Mouse (Mus musculus) kidney, adult 8-10 months (tissue): ENCODE results near the gene Ap5b1.

Experiments
- DNase-seq, 2 experiments: peaks; one replicate each; pipeline ENCODE4 v3.0.0; 2022

Gene Ap5b1

DNA sequence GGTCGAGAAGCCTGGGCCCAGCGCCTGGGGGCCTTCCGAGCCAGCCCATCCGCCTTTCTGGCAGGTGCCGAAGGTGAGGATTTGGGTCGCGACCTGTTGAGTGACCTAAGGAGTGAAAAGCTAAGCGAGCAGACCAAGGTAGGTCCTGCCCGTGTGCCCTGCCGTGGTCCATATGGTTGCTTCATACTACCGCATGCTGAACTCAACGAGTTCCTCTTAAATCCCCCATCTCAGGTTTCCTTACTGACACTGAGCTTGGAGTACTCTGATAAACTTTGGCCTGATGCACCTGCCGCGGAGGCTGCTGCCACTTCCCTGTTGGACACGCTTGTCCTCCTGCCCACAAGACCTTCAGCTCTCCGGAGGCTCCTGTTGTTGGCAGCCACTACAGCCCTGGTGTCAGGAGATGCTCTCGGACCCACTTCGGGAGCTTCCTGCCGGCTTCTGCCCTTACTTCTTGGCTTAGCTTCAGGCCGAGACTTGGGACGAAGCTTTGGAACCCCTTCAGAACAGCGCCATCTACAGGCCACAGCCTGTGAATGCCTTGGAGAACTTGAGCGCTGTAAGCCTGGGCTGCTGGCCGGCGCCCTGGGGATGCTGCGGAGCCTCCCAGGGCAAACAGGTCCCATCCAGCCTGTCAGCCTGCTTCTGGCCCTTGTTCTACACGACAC, 780 bp downstream of the Ap5b1 start:
- peak; percentile 78 to 83 for DNase-seq

DNA sequence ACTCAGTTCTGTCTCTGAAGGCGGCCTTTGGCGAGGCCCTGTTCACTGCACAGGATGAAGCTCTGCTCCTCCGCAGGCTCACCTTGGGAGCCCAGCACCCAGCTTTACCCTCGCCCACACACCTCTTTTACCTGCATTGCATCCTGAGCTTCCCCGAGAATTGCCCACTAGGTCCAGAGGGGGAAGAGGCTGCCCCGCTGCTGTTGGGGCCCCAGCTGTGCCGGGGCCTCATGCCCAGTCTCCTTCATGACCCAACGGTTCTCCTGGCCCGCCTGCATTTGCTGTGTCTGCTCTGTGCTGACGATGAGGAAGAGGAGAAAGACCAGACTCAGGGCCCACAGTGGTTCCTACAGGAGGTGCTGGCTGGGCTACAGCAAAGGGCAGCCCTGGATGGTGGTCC, 1.7 kb downstream of the Ap5b1 start:
- no peak for DNase-seq

GRCm38 (mm10) chr19:5570353-5571246, 2.8 kb downstream of the Ap5b1 start:
- no peak for DNase-seq

GRCm38 (mm10) chr19:5571831-5572230, 4.0 kb downstream of the Ap5b1 start:
- DNase-seq: no peak

DNA sequence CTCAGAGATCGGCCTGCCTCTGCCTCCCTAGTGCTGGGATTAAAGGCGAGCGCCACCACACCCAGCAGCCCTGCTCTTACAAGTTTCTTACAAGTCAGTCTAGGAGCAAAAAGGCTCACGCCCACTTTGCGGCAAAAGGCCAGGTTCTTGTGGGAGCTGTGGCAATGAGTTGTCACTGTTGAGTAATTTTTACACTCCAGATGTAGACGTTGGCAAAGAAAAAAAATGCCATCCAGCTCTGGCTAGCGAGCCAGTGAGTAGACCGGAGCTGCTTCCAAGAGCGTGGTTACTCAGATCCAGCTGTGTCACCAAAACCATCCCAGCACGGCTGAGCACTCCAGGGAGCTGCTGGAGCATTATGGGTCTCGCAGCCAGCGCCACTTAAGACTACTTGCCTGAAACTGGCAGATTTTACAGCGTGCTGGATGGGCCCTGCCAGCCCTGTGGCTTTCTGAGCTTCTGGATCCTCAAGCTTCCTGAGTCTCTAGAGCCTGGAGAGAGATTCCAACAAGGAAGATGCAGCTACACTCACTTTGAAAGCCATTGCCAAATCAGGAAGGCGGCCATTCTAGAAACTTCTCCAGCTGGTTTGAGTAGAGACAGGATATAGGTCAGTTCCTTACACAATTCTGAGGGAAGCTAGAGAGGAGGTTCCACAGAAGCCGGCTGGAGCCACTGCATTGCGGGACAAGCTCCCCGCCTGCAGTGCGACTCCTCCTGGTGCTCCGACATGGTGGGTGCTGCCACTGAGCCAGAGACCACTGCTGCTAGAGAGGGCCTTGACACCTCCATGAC, 4.7 kb downstream of the Ap5b1 start:
- DNase-seq: peak; percentile 71 to 80

DNA sequence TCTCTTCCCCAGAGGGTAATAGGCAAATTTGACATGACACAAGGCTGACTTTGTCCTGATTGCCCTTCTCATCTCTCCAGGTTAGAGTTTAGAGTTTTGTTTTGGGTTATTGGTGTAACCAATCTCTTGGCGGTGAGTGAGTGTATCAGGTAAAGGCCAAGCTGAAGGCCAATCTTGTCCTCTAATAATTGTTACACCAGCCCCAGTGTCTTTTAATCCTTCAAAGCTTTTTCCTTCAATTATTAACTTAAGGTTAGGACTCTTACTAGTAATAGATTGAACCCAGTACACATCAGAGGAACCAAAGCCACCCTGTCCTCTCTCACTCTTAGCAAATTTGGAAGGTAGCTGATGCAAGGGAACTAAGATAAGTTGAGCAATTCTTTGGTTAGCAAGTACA, 7.5 kb downstream of the Ap5b1 start:
- DNase-seq: no peak

GRCm38 (mm10) chr19:5579971-5580370, 12.1 kb downstream of the Ap5b1 start:
- no peak for DNase-seq

- no peak for DNase-seq
These were observed 13.0 kb downstream of the Ap5b1 start for GRCm38 (mm10) chr19:5580776-5581175.

DNA sequence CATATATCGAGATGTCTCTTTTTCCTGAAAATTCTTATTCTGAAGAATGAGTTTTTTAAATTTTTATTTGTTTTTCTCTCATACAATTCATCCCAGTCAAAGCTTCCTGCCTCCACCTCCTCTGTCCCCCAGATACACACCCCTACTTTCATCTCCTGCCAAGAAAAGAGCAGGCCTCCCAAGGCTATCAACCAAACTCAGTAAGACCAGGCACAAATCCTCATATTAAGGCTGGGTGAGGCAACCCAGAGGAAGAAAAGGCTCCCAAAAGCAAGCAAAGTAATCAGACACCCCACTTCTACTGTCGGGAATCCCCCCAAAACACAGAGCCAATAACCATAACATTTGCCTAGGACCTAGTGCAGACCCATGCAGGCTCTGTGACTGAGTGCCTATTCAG, 14.2 kb downstream of the Ap5b1 start:
- DNase-seq: no peak

GRCm38 (mm10) chr19:5589159-5589558, 21.3 kb downstream of the Ap5b1 start:
- DNase-seq: no peak

DNA sequence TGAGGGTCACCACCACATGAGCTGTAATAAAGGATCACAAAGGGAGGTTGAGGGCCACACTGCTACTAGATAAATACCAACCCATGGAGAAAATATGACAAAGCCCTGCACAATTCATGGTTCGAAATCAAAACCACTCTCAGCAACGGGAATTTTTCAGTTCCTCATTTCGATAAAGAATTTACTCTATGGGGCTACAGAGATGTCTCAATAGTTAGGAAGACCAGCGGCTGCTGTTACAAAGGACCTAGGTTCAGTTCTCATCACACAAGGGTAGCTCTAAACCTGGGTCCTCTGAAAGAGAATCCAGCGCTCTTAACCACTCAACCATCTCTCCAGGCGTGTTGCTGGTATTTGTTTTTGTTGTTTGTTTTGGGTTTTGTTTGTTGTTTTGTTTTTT, 24.1 kb downstream of the Ap5b1 start:
- DNase-seq: no peak

DNA sequence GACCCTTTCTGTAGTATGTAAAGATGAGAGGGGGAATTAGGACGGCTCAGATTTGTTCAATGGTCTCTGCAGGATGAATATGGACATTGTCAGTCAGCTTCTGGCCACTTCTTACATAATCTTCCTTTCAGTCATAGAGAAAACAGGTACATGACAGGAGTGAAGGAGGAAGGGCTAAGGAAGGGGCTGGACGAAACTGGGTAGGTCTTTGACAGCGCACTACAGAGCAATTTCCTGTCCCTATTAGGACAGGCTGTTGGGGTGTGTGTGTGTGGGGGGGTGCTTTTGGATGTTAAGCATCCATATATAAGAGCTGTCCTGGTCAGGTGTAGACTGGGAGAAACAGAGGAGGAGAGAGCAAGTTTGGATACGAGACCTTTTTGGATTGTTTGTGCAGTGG, 31.4 kb downstream of the Ap5b1 start:
- no peak for DNase-seq

DNA sequence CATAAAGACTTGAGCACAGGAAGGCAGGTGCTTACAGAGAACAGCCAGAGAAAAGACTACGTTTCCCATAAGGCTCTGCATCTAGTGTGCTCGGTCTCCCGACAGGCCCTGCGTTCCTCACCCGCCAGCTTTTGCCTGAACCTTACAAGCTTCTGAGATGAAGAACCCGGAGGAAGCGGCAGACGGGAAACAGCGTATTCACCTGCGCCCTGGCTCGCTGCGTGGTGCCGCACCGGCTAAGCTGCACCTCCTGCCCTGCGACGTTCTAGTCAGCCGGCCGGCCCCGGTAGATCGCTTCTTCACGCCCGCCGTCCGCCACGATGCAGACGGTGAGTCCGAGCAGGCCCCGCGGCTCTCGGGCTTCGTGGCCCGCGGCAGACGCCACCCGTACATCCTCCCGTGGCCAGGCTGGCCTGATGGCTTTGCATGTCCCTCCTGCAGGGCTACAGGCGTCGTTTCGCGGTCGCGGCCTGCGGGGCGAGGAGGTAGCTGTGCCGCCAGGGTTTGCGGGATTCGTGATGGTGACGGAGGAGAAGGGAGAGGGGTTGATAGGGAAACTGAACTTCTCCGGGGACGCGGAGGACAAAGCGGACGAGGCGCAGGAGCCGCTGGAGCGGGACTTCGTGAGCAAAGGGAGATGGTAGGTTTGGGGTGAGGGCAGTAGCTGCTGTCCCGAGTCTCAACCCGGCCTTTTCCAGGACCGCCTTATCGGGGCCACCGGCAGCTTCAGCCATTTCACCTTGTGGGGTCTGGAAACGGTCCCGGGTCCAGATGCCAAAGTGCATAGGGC, 34.1 kb downstream of the Ap5b1 start, which contains the start of gene Rnaseh2c:
Gene Rnaseh2c (plus strand): TSS at position 122 of the 790 bp plus-strand sequence.
- DNase-seq: peak; percentile 69 to 73

DNA sequence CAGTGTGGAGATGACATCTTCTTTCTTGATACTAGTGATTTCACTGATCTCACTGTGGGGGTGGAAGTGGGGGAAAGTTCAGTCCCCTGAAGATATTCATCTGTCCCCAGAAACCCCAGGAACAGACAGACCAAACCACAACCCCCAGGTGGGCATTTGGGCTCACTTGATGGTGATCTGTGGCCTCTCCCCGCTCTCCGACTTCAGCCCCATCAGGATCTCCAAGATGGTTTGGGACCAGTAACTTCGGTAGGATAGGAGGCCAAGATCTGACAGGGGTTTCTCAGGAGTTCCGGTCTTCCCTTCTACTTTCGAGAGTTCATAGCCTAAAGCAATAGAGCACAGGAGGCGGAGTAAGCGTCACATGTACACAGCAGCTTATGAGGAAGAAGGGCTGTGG, 35.8 kb downstream of the Ap5b1 start:
- DNase-seq: no peak

- no peak for DNase-seq
These were observed 37.3 kb downstream of the Ap5b1 start for GRCm38 (mm10) chr19:5605126-5605525.

GRCm38 (mm10) chr19:5606196-5606595, 38.4 kb downstream of the Ap5b1 start:
- no peak for DNase-seq

GRCm38 (mm10) chr19:5607705-5608410, 40.0 kb downstream of the Ap5b1 start:
- no peak for DNase-seq

DNA sequence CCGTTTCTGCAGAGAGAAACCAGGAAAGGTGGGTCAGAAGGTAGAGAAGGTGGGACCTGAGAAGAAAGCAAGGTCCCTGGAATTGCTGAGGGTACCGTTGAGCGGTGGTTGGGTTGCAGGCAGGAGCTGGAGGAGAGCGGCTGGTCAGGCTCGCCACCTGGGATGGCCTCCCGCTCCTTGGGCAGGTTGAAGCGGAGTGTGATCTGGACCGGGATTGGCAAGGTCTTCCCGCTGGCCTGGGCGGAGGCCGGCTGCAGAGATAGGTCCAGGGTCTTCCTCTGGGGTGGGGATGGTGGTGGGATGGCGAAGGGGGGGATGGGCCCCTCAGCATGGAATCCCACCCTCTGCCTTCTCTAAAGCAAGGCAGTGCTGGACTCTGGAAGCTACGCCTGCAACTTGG, 40.9 kb downstream of the Ap5b1 start:
- no peak for DNase-seq

DNA sequence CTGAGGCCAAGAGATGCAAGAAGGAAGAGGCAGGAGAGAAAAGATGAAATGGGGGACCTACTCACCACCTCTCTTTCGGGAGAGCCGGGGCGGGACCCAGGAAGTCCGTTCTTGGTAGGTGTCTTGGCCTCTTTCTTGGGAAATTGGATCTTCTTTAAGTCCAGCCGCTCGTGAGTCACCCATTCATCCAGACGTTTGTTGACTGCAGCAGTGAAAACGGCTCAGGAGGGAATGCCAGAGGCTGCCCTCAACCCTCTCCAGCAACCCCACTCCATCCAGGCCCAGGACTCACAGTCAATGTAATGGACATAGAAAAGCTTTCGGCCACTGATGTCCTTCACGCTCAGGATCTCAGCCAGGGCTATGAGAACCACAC, 41.3 kb downstream of the Ap5b1 start:
- DNase-seq: no peak

- peak; percentile 88 to 91 for DNase-seq
These were observed 42.0 kb downstream of the Ap5b1 start, which contains the start of gene Kat5 for GRCm38 (mm10) chr19:5609547-5610404. TSS of gene Kat5 (minus strand) at chr19:5610237.

GRCm38 (mm10) chr19:5611973-5612372, 44.1 kb downstream of the Ap5b1 start:
- DNase-seq: no peak
